11 mouse cellular contexts compared by ENCODE assay signal in the genomic region with DNA sequence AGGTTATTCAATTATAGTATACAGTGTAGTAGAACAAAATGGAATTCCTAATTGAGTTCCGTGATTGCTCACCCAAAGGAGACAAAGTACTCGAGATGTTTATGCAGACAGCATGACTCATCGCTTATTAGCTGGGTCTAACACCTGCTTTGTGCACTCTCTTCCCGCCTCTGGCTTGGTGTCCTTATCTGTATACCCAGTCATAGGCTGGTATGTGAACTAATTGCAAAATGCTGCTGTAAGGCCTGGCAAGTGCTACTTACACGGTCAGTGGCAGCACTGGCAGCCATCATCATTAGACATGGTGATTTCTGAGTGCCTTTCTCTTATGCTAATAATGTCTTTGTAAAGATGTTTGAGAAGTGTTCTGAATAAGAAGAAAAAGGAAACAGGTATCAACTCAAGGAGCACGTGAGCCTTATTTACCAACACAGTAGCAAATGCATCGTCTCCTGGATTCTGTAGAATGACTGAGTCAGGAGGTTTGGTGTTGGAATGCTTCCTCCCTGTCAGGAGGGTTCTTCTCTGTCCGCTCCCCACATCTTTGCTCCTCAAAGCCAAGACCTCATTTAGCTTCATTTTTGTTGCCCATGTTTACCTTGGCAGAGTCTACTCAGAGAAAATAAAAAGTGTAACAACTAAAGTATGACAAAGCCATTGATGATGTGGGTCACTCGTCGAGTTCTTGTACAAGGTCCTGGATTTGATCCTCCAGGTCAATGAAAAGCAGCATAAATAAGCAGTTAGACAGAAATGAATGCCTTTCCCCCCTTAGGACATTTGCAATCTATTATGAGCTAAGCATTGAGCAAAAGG.
DNase-seq lines count a peak whose midpoint lies in the region; TF ChIP-seq lines count a peak whose summit lies in the region.
"Had no signal": no experiment of that assay in that cellular context is flagged by ENCODE, and none has a peak within 500 bp of the region (broad histone marks: within the 10 kb centered on the region; RNA-seq: fewer than 3 reads in every experiment).

No protein-coding gene starts in this region.

- WGBS in heart, adult 2 months, result 65% methylated on average over 10 of the region's 10 CpGs
- WGBS in liver, adult 2 months, result 34% methylated on average over 10 of the region's 10 CpGs

- peaks cover 3% of the 10 kb centered on the region for H3K4me1 ChIP-seq in heart, adult 2 months (ENCODE audit: control insufficient read depth, insufficient read depth, low read length)
- peaks cover 22% of the 10 kb centered on the region for H3K4me1 ChIP-seq in liver, adult 2 months (ENCODE audit: control insufficient read depth, insufficient read depth, low read length)

- peak; percentile 53 for DNase-seq in heart, adult 11 months
- DNase-seq in heart, adult 2 months, result no peak
- peak; percentile 36 to 59 for DNase-seq in spleen, postnatal 36 days (ENCODE audit: low spot score in 2 of 2)
- DNase-seq in spleen, adult 18-20 months, result no peak
- DNase-seq in liver, adult 2 months (ENCODE audit: extremely low read depth, low read depth, low spot score), result peak; percentile 75
- DNase-seq in urinary bladder, postnatal 10 days (ENCODE audit: low spot score), result no peak
- no peak for DNase-seq in embryo, embryonic 10.5 days (ENCODE audit: low spot score)
- DNase-seq in cerebellum, adult 18-20 months, result no peak
- DNase-seq: embryo, embryonic 11 days; gastrocnemius, postnatal 14 days; kidney, postnatal 4 days had no signal

- no peak for TF ChIP-seq CTCF in heart, adult 2 months (IDR thresholded peaks at IDR 0.05)
- no peak for TF ChIP-seq CTCF in liver, adult 2 months (IDR thresholded peaks at IDR 0.05; ENCODE audit: low read depth, low read length)

- TF ChIP-seq EP300 in heart, adult 2 months (IDR thresholded peaks at IDR 0.05; ENCODE audit: insufficient read depth, low read depth, low read length), result no peak

- H3K9ac ChIP-seq in heart, adult 2 months (ENCODE audit: low read depth, low read length), result no peak overlapping the region
- no peak overlapping the region for H3K9ac ChIP-seq in liver, adult 2 months (ENCODE audit: low read depth, low read length)

- H3K27ac ChIP-seq in heart, adult 2 months, result no peak overlapping the region
- H3K27ac ChIP-seq in liver, adult 2 months (replicated peaks; ENCODE audit: insufficient read depth, low read depth, low read length), result no peak overlapping the region; the same call in 1 of the 2 replicates

- intact Hi-C loops in heart, adult 2 months (cut with DNase I), result no loop called here

- no peak overlapping the region for H3K4me3 ChIP-seq in heart, adult 2 months
- no peak overlapping the region for H3K4me3 ChIP-seq in liver, adult 2 months (ENCODE audit: insufficient read depth, low read depth, low read length)

- no peaks in the 10 kb centered on the region for H3K36me3 ChIP-seq in heart, adult 2 months (ENCODE audit: control insufficient read depth, insufficient read depth, low read length)
- H3K36me3 ChIP-seq in liver, adult 2 months (ENCODE audit: control insufficient read depth, insufficient read depth, low read length), result no peaks in the 10 kb centered on the region

- no peak for TF ChIP-seq POLR2A in heart, adult 2 months (IDR thresholded peaks at IDR 0.05; ENCODE audit: insufficient read depth, low read depth, low read length)
- no peak for TF ChIP-seq POLR2A in liver, adult 2 months (IDR thresholded peaks at IDR 0.05; ENCODE audit: extremely low read depth, insufficient read depth, low read length)

- H3K27me3 ChIP-seq in heart, adult 2 months (ENCODE audit: control insufficient read depth, insufficient read depth, low read length), result no peaks in the 10 kb centered on the region
- no peaks in the 10 kb centered on the region for H3K27me3 ChIP-seq in liver, adult 2 months (ENCODE audit: control insufficient read depth, insufficient read depth, low read length)

- no peaks in the 10 kb centered on the region for H3K79me2 ChIP-seq in heart, adult 2 months (replicated peaks; ENCODE audit: control insufficient read depth, insufficient read depth, low read length)
- no peaks in the 10 kb centered on the region; the same call in 1 of the 2 replicates for H3K79me2 ChIP-seq in liver, adult 2 months (ENCODE audit: control insufficient read depth, insufficient read depth, low read length)

Comparison
In these comparisons a context has a peak if more than half of its experiments do, and no peak if none do; other contexts are left out.
1. DNase-seq: peak in heart, adult 11 months (single experiment), spleen, postnatal 36 days (2 of 2) and liver, adult 2 months (single experiment); none in heart, adult 2 months (0 of 2), spleen, adult 18-20 months (0 of 2), urinary bladder, postnatal 10 days (single experiment), embryo, embryonic 10.5 days (single experiment) and cerebellum, adult 18-20 months (0 of 2).